Mouse (Mus musculus) forebrain, embryonic 14.5 days (tissue): ENCODE data around the gene Cep131. TPM values are rescaled to one million over a fixed set of nuclear protein-coding genes. Genes with fewer than 3 reads are reported as not detected.

Source experiments
- ATAC-seq: fragments of 200-750 bp; cut with Nextera tagmentation; 2 replicates; pipeline ENCODE4 v1.8.0; 2017; ENCODE audit warnings: mild to moderate bottlenecking, moderate library complexity
- DNase-seq: peaks from one replicate; pipeline ENCODE4 v3.0.0-alpha.2; 2015; ENCODE audit warnings: low spot score
- H3K27ac ChIP-seq: fragments of 300-500 bp; sonication (generic); 2 replicates; pipeline ENCODE4 v1.5.1; 2014; ENCODE audit warnings: low read depth, mild to moderate bottlenecking, control low read depth, low read length, moderate library complexity
- H3K27me3 ChIP-seq: fragments of 300-500 bp; sonication (generic); replicated peaks from 2 replicates; pipeline ENCODE4 v1.6.1; 2014; ENCODE audit warnings: low read length, control low read depth, mixed read lengths; ENCODE audit not compliant: control insufficient read depth, insufficient read depth
- H3K36me3 ChIP-seq: fragments of 300-500 bp; sonication (generic); 2 replicates; pipeline ENCODE4 v1.6.1; 2014; ENCODE audit warnings: low read length, control low read depth; ENCODE audit not compliant: control insufficient read depth, insufficient read depth
- H3K4me1 ChIP-seq: fragments of 300-500 bp; sonication (generic); 2 replicates; pipeline ENCODE4 v1.6.1; 2014; ENCODE audit warnings: antibody characterized with exemption, low read length, control low read depth; ENCODE audit not compliant: control insufficient read depth, insufficient read depth
- H3K4me2 ChIP-seq: fragments of 300-500 bp; sonication (generic); 2 replicates; pipeline ENCODE4 v1.6.1; 2014; ENCODE audit warnings: mild to moderate bottlenecking, control low read depth, low read length
- H3K4me3 ChIP-seq: fragments of 300-500 bp; sonication (generic); 2 replicates; pipeline ENCODE4 v1.5.1; 2014; ENCODE audit warnings: low read depth, low read length, control low read depth
- H3K9ac ChIP-seq: fragments of 300-500 bp; sonication (generic); 2 replicates; pipeline ENCODE4 v1.6.1; 2014; ENCODE audit warnings: mild to moderate bottlenecking, low read length, control low read depth, moderate library complexity
- H3K9me3 ChIP-seq: fragments of 300-500 bp; sonication (generic); replicated peaks from 2 replicates; pipeline ENCODE4 v1.6.1; 2016; ENCODE audit warnings: low read length, control low read depth, mixed read lengths; ENCODE audit not compliant: control insufficient read depth
- WGBS: fragments of 180-500 bp; shearing (Covaris S2); extraction: QIAGEN DNeasy Blood & Tissue Kit; methylation state at CpG from one replicate; pipeline ENCODE4 v1.1.7; 2014; 5-methylcytosine and 5-hydroxymethylcytosine counted together
- polyA plus RNA-seq: library from polyadenylated mRNA; unstranded; fragments of >200 nt; fragmentation: Nextera tagmentation; extraction: Ambion mirVana; gene quantifications from 2 replicates; pipeline ENCODE4 v1.2.1, GENCODE M21; 2014

Cep131 gene
- polyA plus RNA-seq, 1 experiment from 2014 or later: 27.2 TPM

DNA sequence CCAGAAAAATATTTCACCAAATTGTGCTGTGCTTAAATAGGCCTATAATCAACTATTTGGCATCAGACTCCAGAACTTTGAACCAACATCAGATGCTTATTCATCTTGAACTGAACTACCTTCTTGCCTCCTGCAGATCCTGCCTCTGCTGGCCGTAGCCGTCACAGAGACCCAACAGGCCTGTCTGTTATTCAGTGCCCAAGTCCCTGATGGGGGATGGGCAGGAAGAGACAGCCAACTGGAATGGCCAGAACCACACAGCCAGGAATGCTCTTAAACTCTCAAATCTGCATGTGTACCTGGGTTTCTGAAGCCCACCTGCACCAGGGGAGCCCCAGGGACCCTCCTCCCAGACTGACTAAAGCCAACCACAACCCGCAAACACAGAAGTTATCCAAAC, 59.7 kb downstream of the Cep131 start:
- ATAC-seq (no peak), DNase-seq (no peak)
- Histone ChIP-seq H3K27ac (no peak overlapping the region), H3K9me3 (no peaks in the 10 kb centered on the region), H3K27me3 (no peaks in the 10 kb centered on the region), H3K4me2 (no peak overlapping the region), H3K4me1 (peaks cover 9% of the 10 kb centered on the region), H3K4me3 (no peak overlapping the region), H3K9ac (no peak overlapping the region), H3K36me3 (no peaks in the 10 kb centered on the region)
- WGBS: 84% methylated on average over 3 of the region's 3 CpGs

DNA sequence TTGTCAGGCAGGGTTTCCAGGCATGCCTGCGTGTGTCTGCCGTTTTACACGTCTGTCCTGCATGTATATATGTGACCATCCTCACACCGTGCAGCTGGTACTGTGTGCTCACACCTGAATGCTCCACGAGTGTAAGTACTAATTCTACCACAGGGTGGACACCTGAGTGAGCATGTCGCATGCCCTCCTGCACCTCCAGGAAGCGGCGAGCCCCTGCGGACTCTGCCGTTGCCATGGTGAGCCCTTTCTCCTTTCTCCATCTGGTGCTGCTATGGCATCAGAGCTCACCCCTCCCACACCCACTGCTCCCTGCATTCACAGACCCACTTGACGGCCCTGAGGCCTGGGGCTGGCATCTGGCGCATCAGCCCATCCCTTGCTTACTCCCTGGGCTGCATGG, 63.8 kb downstream of the Cep131 start:
- Histone ChIP-seq H3K4me3 (no peak overlapping the region), H3K4me1 (peaks cover 9% of the 10 kb centered on the region), H3K4me2 (no peak overlapping the region), H3K9ac (0 out of 2 replicates have a peak overlapping the region, but pooled peaks have one; percentile 17), H3K36me3 (0 out of 2 replicates have a peak, but pooled peaks cover 2% of the 10 kb centered on the region), H3K27me3 (no peaks in the 10 kb centered on the region), H3K9me3 (no peaks in the 10 kb centered on the region), H3K27ac (peak overlapping the region; percentile 44; the same call in 1 of the 2 replicates)
- DNase-seq (peak; percentile 53), ATAC-seq (0 out of 2 replicates have a peak, but pooled peaks have one; percentile 46)
- WGBS: 46% methylated on average over 12 of the region's 12 CpGs

DNA sequence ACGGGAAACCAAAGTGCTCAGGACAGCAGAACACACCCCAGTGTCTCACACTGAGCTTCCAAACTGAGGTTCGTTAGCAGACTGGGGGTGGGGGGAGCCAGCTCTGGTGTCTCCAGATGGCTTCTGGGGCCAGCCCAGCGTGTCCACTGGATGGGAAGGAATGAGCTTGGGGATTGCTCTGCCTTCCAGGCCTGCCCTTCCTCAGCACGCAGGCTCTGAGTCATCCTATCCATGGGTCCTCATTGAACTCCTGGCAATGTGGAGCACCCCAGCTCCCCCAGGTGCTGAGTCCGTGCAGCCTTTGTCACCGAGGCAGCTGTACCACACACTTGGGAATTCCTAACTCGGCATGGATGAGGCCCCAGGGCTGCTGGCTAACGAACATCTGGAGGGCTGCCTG, 64.4 kb downstream of the Cep131 start:
- Histone ChIP-seq H3K4me3 (no peak overlapping the region), H3K9me3 (no peaks in the 10 kb centered on the region), H3K4me2 (no peak overlapping the region), H3K4me1 (peaks cover 9% of the 10 kb centered on the region), H3K27ac (peak overlapping the region; percentile 44; the same call in 1 of the 2 replicates), H3K9ac (no peak overlapping the region), H3K36me3 (0 out of 2 replicates have a peak, but pooled peaks cover 2% of the 10 kb centered on the region), H3K27me3 (no peaks in the 10 kb centered on the region)
- ATAC-seq: no peak
- 32% methylated on average over 8 of the region's 8 CpGs for WGBS
- DNase-seq: no peak

DNA sequence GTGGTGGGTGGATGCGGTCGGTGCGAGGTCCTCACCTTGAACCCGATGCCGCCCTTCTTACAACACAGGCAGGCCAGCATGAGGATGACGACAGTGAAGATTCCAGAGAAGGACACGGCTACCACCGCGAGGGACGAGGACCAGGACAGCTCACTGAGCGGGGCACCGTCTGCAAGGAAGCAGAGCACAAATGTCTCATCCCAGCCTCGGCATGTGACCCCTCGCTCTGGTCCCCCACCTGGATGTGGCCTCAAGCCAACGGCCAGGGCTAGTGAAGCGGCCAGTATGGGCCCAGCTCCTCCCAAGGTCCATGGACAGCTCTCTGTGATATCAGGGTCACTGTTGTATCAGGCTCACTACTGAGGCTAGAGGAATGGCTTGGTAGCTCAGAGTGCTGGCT, 65.3 kb downstream of the Cep131 start:
- ATAC-seq (no peak), DNase-seq (no peak)
- 0 out of 2 replicates have a peak, but pooled peaks cover 2% of the 10 kb centered on the region for H3K36me3 ChIP-seq
- no peak overlapping the region for H3K4me2 ChIP-seq
- no peak overlapping the region for H3K9ac ChIP-seq
- no peak overlapping the region for H3K27ac ChIP-seq
- peaks cover 9% of the 10 kb centered on the region for H3K4me1 ChIP-seq
- H3K27me3 ChIP-seq: no peaks in the 10 kb centered on the region
- no peaks in the 10 kb centered on the region for H3K9me3 ChIP-seq
- 93% methylated on average over 16 of the region's 16 CpGs for WGBS
- no peak overlapping the region for H3K4me3 ChIP-seq

DNA sequence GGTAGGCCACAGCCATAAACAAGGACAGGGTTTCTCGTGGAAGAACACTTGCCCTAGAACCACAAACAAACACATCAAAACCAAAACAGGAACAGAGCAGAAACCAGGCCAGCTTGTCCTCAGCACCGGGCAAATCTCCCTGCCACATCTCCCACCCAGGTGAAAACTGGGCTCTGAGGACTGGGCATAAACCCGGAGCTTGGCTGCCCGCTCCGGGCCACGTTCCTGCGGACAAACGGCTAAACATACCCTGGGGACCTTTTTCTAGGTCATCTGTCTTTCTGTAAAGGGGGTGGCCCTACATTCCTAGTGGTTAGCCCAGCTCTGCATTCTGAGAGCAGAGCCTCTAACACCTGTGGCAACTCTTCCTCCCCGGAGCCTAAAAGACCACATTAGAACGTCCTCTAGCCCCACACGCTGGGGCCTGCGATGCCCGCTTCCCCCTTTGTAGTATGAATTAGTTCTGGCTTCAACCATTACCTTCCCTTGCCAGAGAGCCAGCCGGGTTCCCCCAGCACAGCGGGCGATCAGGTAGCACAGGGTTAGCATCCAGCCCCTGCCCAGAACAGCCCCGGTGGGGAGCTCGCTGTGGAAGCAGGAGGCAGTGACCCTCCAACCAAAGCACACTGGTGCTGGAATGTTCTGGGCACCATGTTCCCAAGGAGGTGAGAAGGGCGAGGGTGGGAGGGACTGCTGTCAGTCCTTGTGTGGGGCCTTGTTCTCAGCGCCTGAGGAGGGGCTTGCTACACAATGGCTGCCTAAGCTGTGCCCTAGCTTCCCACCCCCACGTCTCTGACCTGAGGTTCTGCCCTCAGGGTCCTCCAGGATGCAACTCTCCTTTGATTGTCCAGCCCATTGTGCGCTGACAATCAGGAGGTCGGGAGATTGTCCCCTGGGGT, 66.8 kb downstream of the Cep131 start:
- H3K9me3 ChIP-seq: no peaks in the 10 kb centered on the region

DNA sequence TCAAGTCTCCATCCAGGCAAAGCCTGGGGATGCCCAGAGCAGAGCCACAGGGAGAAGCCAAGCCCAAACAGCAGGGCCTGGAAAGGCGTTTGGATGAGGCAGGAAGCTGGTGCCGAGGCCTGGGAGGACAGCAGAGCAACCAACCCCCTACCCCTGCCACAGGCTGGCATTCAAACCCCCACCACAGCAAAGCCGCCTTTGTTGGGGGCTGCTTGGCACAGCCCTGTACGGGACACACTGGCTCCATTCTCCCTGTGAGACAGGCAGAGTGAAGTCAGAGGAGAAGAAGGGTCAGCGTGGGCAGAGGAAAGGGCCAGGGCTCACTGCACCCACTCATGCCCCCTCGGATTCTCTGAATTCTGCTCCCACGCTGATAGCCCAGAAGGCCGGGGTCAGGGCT, 69.6 kb downstream of the Cep131 start:
- H3K4me1 ChIP-seq: peaks cover 3% of the 10 kb centered on the region; the same call in 1 of the 2 replicates
- 86% methylated on average over 8 of the region's 8 CpGs for WGBS
- H3K27me3 ChIP-seq: 0 out of 2 replicates have a peak, but pooled peaks cover 3% of the 10 kb centered on the region
- H3K4me3 ChIP-seq: no peak overlapping the region
- peaks cover 10% of the 10 kb centered on the region; the same call in 1 of the 2 replicates for H3K36me3 ChIP-seq
- DNase-seq (no peak), ATAC-seq (no peak)
- no peak overlapping the region for H3K9ac ChIP-seq
- no peak overlapping the region for H3K4me2 ChIP-seq
- H3K27ac ChIP-seq: no peak overlapping the region
- H3K9me3 ChIP-seq: no peaks in the 10 kb centered on the region

More for the DNA sequence above, 66.8 kb downstream of the Cep131 start:
- 0 out of 2 replicates have a peak, but pooled peaks cover 5% of the 10 kb centered on the region for H3K36me3 ChIP-seq
- no peak overlapping the region for H3K4me2 ChIP-seq
- ATAC-seq (no peak), DNase-seq (no peak)
- peaks cover 9% of the 10 kb centered on the region for H3K4me1 ChIP-seq
- H3K4me3 ChIP-seq: no peak overlapping the region
- no peak overlapping the region for H3K27ac ChIP-seq
- H3K27me3 ChIP-seq: no peaks in the 10 kb centered on the region
- 54% methylated on average over 23 of the region's 23 CpGs for WGBS
- no peak overlapping the region; the same call in 1 of the 2 replicates for H3K9ac ChIP-seq

DNA sequence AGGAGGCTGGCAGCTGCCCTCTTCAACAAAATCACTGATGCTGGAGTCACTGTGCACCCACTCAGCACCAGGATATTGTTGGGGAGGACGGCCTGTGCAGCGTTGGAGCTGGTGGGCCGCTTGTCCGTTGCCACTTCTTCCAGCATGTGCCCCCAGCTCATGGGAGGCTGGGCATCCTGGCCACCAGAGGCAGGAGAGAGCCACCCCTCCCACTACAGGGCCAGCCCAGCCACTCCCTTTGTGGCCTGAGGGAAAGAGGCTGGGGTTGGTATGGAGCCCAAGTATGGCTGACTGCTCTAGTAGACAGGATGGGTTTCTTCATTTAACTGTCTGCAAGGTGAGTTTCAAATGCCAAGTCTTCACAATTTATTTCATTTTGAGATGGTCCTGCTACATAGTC, 71.9 kb downstream of the Cep131 start:
- H3K36me3 ChIP-seq: peaks cover 21% of the 10 kb centered on the region; the same call in 1 of the 2 replicates

More for the DNA sequence above, 71.9 kb downstream of the Cep131 start:
- DNase-seq (no peak), ATAC-seq (no peak)
- H3K9ac ChIP-seq: no peak overlapping the region
- no peaks in the 10 kb centered on the region for H3K9me3 ChIP-seq
- no peak overlapping the region for H3K4me3 ChIP-seq
- H3K27ac ChIP-seq: no peak overlapping the region
- H3K27me3 ChIP-seq: 0 out of 2 replicates have a peak, but pooled peaks cover 3% of the 10 kb centered on the region
- H3K4me2 ChIP-seq: no peak overlapping the region
- 90% methylated on average over 4 of the region's 4 CpGs for WGBS
- H3K4me1 ChIP-seq: peaks cover 7% of the 10 kb centered on the region; the same call in 1 of the 2 replicates
